Mouse (Mus musculus): ENCODE data around the gene Tspan32.
A peak's percentile ranks its signal among the peaks of the same experiment; 100 is the strongest.

DNA sequence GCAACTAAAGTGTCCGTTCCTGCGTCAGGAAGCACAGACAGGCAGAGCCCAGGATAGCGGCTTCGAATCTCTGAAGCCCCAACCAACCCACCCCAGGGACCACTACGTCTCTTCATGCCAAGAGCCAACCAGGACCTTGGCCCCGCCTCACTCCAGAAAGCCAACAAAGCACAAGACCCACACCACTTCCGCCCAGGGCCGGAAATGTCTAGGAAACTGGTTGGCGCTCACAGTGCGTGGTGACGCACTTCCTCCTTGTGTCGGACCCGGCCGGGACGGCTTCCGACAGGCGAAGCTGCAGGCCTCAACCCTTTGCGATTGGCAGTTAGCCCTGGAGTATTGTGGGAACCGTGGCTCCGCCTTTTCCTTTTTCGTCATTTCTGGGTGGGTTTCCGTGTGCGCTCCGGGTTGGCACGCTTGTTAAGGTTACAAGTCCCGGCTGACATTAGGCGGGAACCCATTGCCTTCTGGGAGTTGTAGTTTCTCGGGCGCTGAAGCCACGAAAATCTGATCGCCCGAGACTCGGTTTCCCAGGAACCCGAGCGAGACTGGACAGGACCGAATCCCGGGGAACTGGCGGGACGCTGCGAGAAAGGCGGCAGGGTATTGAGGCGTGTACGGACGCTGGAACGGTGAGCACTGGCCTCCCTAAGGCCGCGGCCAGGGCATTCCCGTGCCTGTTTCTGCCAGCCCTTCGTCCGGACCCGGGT is 64.2 kb downstream of the Tspan32 start, which contains the start of gene Tssc4:
- TF ChIP-seq CTCF (conservative IDR thresholded peaks at IDR 0.05; ENCODE audit: insufficient read depth, insufficient read length, low read depth, low read length) (no peak), POLR2A (IDR thresholded peaks at IDR 0.05; ENCODE audit: low read depth, low read length) (peak; percentile 45)
